Mouse (Mus musculus) testis, adult 2 months (tissue): ENCODE data around the gene Birc6.

Experiments used
- CTCF ChIP-seq: fragments of 200-500 bp; IDR thresholded peaks from 2 replicates; pipeline ENCODE4 v1.5.1; 2012; ENCODE audit warnings: low read depth, mild to moderate bottlenecking, inconsistent platforms, low read length, moderate library complexity; ENCODE audit not compliant: control insufficient read depth, insufficient read depth, insufficient replicate concordance
- POLR2A ChIP-seq: fragments of 200-500 bp; IDR thresholded peaks from 2 replicates; pipeline ENCODE4 v1.6.1; 2012; ENCODE audit warnings: low read depth, mild to moderate bottlenecking, inconsistent platforms, low read length, moderate library complexity; ENCODE audit not compliant: control insufficient read depth

DNA sequence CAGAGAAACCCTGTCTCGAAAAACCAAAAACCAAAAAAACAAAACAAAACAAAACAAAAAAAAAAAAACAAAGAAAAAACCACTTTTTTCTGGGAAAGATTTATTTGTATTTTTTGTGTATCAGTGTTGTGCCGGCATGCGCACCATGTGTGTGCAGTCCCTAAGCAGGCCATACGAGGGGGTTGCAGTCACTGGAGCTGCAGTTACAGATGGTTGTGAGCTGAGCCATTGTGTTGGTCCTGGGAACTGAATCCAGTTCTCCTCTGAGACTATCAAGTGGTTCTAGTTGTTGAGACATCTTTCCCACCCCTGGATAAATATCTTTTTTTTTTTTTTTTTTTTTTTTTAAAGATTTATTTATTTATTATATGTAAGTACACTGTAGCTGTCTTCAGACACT is 6.9 kb downstream of the Birc6 start:
- TF ChIP-seq POLR2A (no peak), CTCF (no peak)
